Mouse (Mus musculus) lung, postnatal 0 days (tissue): ENCODE data around the gene Csad.

Source experiments
- CTCF ChIP-seq: IDR thresholded peaks from 2 replicates; pipeline ENCODE4 v1.5.1; 2016; ENCODE audit warnings: antibody characterized with exemption, mild to moderate bottlenecking
- EP300 ChIP-seq: IDR thresholded peaks from 2 replicates; pipeline ENCODE4 v1.6.1; 2016; ENCODE audit warnings: antibody characterized with exemption, mild to moderate bottlenecking, control low read depth

DNA sequence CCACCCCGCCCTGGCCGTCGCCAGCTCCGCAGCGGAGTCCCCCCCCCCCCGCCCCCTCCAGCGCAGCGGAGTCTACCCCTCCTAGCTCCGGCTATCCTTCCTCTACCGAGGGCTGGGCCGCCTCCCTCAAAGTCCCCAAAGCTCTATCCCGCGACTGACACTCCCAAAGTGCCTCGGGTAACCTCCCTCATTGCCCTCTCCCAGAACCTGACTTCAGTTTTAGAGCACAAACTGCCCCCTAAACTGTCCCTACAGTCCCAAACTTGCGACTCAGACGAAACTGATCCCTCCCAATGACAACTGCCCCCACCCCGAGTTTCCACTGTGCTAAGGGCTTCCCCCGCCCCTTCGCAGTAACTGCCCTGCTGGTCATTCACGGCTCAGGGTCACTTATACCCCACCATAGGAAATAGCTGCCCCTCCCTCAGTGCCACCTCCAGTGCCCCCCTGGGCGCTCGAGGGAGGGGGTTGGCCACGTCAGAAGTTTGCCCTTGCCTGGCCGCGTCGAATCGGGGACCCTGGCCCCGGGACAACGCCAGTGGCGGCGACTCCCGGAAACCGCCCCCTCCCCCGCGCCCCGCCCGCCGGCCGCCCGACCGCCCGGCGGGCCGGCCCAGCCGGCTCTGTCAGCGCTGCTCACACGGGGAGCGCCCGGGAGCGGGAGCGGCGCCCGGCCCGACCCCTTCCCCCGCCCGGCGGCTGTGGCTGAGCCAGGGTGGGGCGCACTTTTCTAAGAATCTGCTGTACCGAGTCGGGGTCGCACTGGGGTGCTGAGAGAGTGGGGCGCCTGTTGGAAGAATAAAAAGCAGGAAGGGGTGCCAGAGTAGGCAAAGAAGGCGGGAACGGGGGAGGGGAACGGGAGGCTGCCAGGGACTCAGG, 43.0 kb upstream of the Csad start:
- TF ChIP-seq CTCF (peak; percentile 9), EP300 (no peak)
